Mouse (Mus musculus): ENCODE results near the gene Hsp90aa1. TPM values are rescaled to one million over a fixed set of nuclear protein-coding genes. Genes with fewer than 3 reads are reported as not detected.

Gene Hsp90aa1
- total and polyA plus RNA-seq, 3 experiments, result 730 to 2,091 (median 1,361) TPM

GRCm38 (mm10) chr12:110683580-110683979, 18.9 kb downstream of the Hsp90aa1 start:
- Histone ChIP-seq H3K79me2 (replicated peaks; ENCODE audit: control insufficient read depth, extremely low read depth, insufficient read depth, poor library complexity, severe bottlenecking) (no peaks in the 10 kb centered on the region), H3K4me1 (ENCODE audit: control insufficient read depth in 1 of 2, insufficient read depth in 2 of 2) (peaks cover 4 to 22% of the 10 kb centered on the region in 2 experiments), H3K4me2 (ENCODE audit: insufficient read depth, low read depth, poor library complexity, severe bottlenecking) (no peak overlapping the region), H3K27me3 (replicated peaks) (no peaks in the 10 kb centered on the region), H3K4me3 (replicated peaks in 1 of 3; ENCODE audit: low read depth in 2 of 3, low read length in 2 of 3, poor library complexity in 1 of 3) (no peak overlapping the region), H3K9ac (ENCODE audit: insufficient read depth, low read depth) (no peak overlapping the region), H3K36me3 (replicated peaks in 1 of 2; ENCODE audit: control insufficient read depth in 1 of 2, insufficient read depth in 1 of 2, low read length in 1 of 2) (peaks cover 5 to 38% of the 10 kb centered on the region in 2 experiments), H3K9me3 (replicated peaks; ENCODE audit: low read length) (no peaks in the 10 kb centered on the region), H3K27ac (ENCODE audit: insufficient read depth, low read depth) (no peak overlapping the region)
- no peak for TF ChIP-seq POLR2A (IDR thresholded peaks at IDR 0.05; ENCODE audit: low read depth, low read length)
- dilution Hi-C loops (cut with MboI; ENCODE audit: extremely low pct_ligation_motif_present, extremely low pct_unique_long_range_greater_than_20kb, low sequenced_read_pairs), result no loop called here
- in situ Hi-C loops (cut with MboI; ENCODE audit: low pct_ligation_motif_present, low pct_unique_long_range_greater_than_20kb, low sequenced_read_pairs), result no loop called here
- DNase-seq (ENCODE audit: extremely low read depth), result no peak

GRCm38 (mm10) chr12:110682561-110683299, 19.8 kb downstream of the Hsp90aa1 start, which contains the start of gene 1700001K19Rik:
1700001K19Rik (minus strand) TSS chr12:110682619.
- Histone ChIP-seq H3K9me3 (replicated peaks; ENCODE audit: low read length) (no peaks in the 10 kb centered on the region), H3K4me1 (ENCODE audit: control insufficient read depth in 1 of 2, insufficient read depth in 2 of 2) (peaks cover 4 to 22% of the 10 kb centered on the region in 2 experiments), H3K4me2 (ENCODE audit: insufficient read depth, low read depth, poor library complexity, severe bottlenecking) (no peak within 1 kb of the TSS), H3K9ac (ENCODE audit: insufficient read depth, low read depth) (no peak within 1 kb of the TSS), H3K36me3 (replicated peaks in 1 of 2; ENCODE audit: control insufficient read depth in 1 of 2, insufficient read depth in 1 of 2, low read length in 1 of 2) (peaks cover 0 to 30% of the 10 kb centered on the region in 2 experiments), H3K27ac (ENCODE audit: insufficient read depth, low read depth) (no peak within 1 kb of the TSS), H3K79me2 (replicated peaks; ENCODE audit: control insufficient read depth, extremely low read depth, insufficient read depth, poor library complexity, severe bottlenecking) (no peaks in the 10 kb centered on the region), H3K4me3 (replicated peaks in 1 of 3; ENCODE audit: low read depth in 2 of 3, low read length in 2 of 3, poor library complexity in 1 of 3) (no peak within 1 kb of the TSS), H3K27me3 (replicated peaks) (no peaks in the 10 kb centered on the region)
- TF ChIP-seq RCOR1 (conservative IDR thresholded peaks at IDR 0.05; ENCODE audit: low read depth, low read length), result no peak
- no peak for DNase-seq (ENCODE audit: extremely low read depth)
- dilution Hi-C loops (cut with MboI; ENCODE audit: extremely low pct_ligation_motif_present, extremely low pct_unique_long_range_greater_than_20kb, low sequenced_read_pairs) (no loop called here), in situ Hi-C loops (cut with MboI; ENCODE audit: low pct_ligation_motif_present, low pct_unique_long_range_greater_than_20kb, low sequenced_read_pairs) (no loop called here)

GRCm38 (mm10) chr12:110681878-110682277, 20.6 kb downstream of the Hsp90aa1 start:
- Histone ChIP-seq H3K36me3 (replicated peaks in 1 of 2; ENCODE audit: control insufficient read depth in 1 of 2, insufficient read depth in 1 of 2, low read length in 1 of 2) (peaks cover 0 to 25% of the 10 kb centered on the region in 2 experiments), H3K4me2 (ENCODE audit: insufficient read depth, low read depth, poor library complexity, severe bottlenecking) (no peak overlapping the region), H3K9me3 (replicated peaks; ENCODE audit: low read length) (no peaks in the 10 kb centered on the region), H3K79me2 (replicated peaks; ENCODE audit: control insufficient read depth, extremely low read depth, insufficient read depth, poor library complexity, severe bottlenecking) (no peaks in the 10 kb centered on the region), H3K27me3 (replicated peaks) (no peaks in the 10 kb centered on the region), H3K9ac (ENCODE audit: insufficient read depth, low read depth) (no peak overlapping the region), H3K4me1 (ENCODE audit: control insufficient read depth in 1 of 2, insufficient read depth in 2 of 2) (peaks cover 4 to 22% of the 10 kb centered on the region in 2 experiments), H3K4me3 (replicated peaks in 1 of 3; ENCODE audit: low read depth in 2 of 3, low read length in 2 of 3, poor library complexity in 1 of 3) (no peak overlapping the region), H3K27ac (ENCODE audit: insufficient read depth, low read depth) (no peak overlapping the region)
- dilution Hi-C loops (cut with MboI; ENCODE audit: extremely low pct_ligation_motif_present, extremely low pct_unique_long_range_greater_than_20kb, low sequenced_read_pairs), result no loop called here
- no peak for DNase-seq (ENCODE audit: extremely low read depth)
- TF ChIP-seq USF1 (IDR thresholded peaks at IDR 0.05; ENCODE audit: low read depth, low read length), result no peak
- no peak for TF ChIP-seq JUN (IDR thresholded peaks at IDR 0.05; ENCODE audit: insufficient read depth, low read depth, low read length)
- TF ChIP-seq E2F4 (IDR thresholded peaks at IDR 0.05; ENCODE audit: insufficient replicate concordance, low read depth, low read length), result no peak
- TF ChIP-seq JUND (conservative IDR thresholded peaks at IDR 0.05; ENCODE audit: low read depth, low read length), result no peak
- no peak for TF ChIP-seq ZMIZ1 (IDR thresholded peaks at IDR 0.05; ENCODE audit: low read depth, low read length)
- TF ChIP-seq TCF12 (IDR thresholded peaks at IDR 0.05; ENCODE audit: low read depth, low read length), result no peak
- TF ChIP-seq RAD21 (IDR thresholded peaks at IDR 0.05; ENCODE audit: low read depth, low read length), result no peak
- no peak for TF ChIP-seq EP300 (IDR thresholded peaks at IDR 0.05; ENCODE audit: low read length)
- no peak for TF ChIP-seq TBP (conservative IDR thresholded peaks at IDR 0.05; ENCODE audit: low read depth, low read length)
- TF ChIP-seq NRF1 (IDR thresholded peaks at IDR 0.05; ENCODE audit: low read depth, low read length), result no peak
- TF ChIP-seq MAX (IDR thresholded peaks at IDR 0.05; ENCODE audit: low read length), result no peak
- TF ChIP-seq IRF4 (IDR thresholded peaks at IDR 0.05; ENCODE audit: low read depth, low read length), result no peak
- in situ Hi-C loops (cut with MboI; ENCODE audit: low pct_ligation_motif_present, low pct_unique_long_range_greater_than_20kb, low sequenced_read_pairs), result no loop called here

All from CH12.LX (cell line).